Mouse (Mus musculus) inflammation-experienced regulatory T-cells, adult 16 weeks (primary cell): ENCODE data around the gene Gabra5. TPM values are rescaled to one million over a fixed set of nuclear protein-coding genes. Genes with fewer than 3 reads are reported as not detected.

Experiments
- polyA plus RNA-seq: library from polyadenylated mRNA; unstranded; fragments of 100-300 nt; shearing (Covaris generic); gene quantifications from one replicate; pipeline ENCODE4 v1.2.1, GENCODE M21; 2017

Gene Gabra5
- polyA plus RNA-seq: not detected

DNA sequence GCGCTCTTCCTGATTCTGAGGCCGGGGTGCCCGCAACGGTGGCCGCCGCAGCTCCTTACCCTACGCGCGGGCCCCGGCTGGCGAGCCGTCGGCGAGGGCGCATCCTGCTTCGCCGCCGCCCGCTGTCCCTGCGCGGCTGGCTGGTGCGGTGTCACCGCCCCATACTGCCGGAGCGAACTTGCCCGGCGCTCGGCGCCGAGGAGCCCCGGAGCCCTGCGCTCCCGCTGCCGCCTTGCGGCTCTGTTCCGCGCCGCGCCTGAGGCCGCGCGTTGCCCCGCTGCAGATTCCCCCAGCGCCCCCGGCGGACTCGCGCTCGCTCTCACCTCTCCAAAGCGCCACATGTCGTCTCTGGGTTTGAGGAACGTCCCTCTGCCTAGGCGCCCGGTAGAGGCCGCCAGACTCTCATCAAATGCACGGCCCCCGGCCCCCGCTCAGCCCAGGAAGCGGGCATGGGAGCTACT lies at the start of gene Gabra5:
Gene Gabra5 (minus strand): TSS at position 379 of the 461 bp plus-strand sequence.

DNA sequence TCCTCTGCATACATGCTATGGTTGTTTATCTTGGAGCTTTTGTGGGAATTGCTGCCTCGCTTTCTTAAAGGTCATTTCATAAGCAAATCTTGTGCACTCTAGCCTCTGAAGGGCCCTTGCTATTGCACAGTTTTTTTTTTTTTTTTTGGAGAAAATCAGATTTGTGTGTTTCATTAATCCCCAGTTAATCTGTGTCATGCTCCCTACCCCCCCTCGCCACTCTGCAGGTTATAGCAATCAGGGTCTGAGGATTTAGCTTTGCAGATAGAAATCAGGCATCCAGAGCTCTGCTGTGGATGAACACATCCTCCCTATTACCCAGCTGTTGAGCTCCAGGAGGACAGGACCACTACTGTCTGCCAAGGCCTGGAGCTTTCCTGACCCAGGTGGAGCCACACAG lies 90.5 kb downstream of the Gabra5 start, which contains the start of gene Gabrb3:
Gene Gabrb3 (plus strand): TSS at position 301 of the 400 bp plus-strand sequence.

GRCm38 (mm10) chr7:57386517-57387340 lies 123.1 kb downstream of the Gabra5 start, which contains the start of gene Gabrg3:
TSS of gene Gabrg3 (minus strand) at chr7:57387188.

Other genes with a start within 250 kb of the Gabra5 start
- gene Gabrg3, start 122.9 kb downstream of the Gabra5 start, polyA plus RNA-seq: not detected
- not detected for gene Gabrb3, start 90.4 kb downstream of the Gabra5 start, polyA plus RNA-seq